Mouse (Mus musculus) bone marrow, adult 2 months (tissue): ENCODE measurements around the gene Trpm3.

Source experiments
- CTCF ChIP-seq: fragments of 200-500 bp; IDR thresholded peaks from 2 replicates; pipeline ENCODE4 v1.5.1; 2011; ENCODE audit warnings: low read length, control low read depth; ENCODE audit not compliant: control insufficient read depth, insufficient read depth
- POLR2A ChIP-seq: fragments of 200-500 bp; IDR thresholded peaks from 2 replicates; pipeline ENCODE4 v1.6.1; 2011; ENCODE audit warnings: low read depth, mild to moderate bottlenecking, control low read depth, low read length, borderline replicate concordance; ENCODE audit not compliant: control insufficient read depth

DNA sequence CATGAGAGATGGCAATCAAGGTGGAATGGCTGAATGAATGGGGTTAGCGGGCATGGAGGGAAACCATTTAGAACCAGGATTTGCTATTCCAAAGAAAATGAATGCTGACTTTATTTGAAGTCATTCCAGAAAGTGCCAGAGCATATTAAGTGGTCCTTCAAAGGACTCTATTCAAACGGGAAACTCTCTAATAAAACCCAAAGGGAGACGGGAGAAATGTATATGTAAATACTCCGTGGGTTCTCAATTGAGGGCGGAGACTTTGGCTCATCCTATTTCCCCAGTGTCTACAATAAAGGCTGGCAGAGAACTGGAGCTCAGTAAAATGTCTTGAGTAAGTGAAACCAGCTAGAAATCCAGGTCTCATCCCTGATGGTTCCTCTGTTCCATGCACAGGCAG, 733.6 kb downstream of the Trpm3 start:
- no peak for TF ChIP-seq CTCF
- no peak for TF ChIP-seq POLR2A
